Mouse (Mus musculus): ENCODE data around the gene Mxra7.

The Mxra7 gene

GRCm38 (mm10) chr11:116784221-116784620 is 43.6 kb downstream of the Mxra7 start:
- DNase-seq (ENCODE audit: low spot score in 2 of 2) = no peak

GRCm38 (mm10) chr11:116782737-116783145 is 45.1 kb downstream of the Mxra7 start:
- DNase-seq (ENCODE audit: low spot score in 2 of 2) = no peak

DNA sequence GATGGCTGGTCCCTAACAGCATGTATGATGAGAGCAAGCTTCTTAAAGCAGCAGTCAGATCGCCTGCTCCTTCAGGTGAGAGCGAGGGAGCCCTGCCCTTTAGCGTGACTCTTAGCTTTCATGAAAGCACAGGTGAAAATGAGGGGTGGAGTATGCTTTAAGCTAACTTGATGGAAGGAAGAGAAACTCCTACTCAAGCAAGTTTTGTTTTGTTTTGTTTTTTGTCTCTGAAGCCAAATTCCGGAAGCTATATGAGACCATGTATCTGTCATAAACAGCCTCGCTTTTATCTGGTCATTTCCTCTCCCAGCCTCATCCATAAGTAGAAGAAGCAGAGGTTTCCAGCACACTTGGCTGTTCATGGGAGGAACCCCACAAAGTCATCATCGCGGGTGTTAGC is 52.4 kb downstream of the Mxra7 start, which contains the start of gene St6galnac1:
TSS of gene St6galnac1 (minus strand) at position 101 of the 400 bp plus-strand sequence.
- DNase-seq (ENCODE audit: low spot score in 2 of 2) = no peak

GRCm38 (mm10) chr11:116773205-116773604 is 54.6 kb downstream of the Mxra7 start:
- no peak for DNase-seq (ENCODE audit: low spot score in 2 of 2)

GRCm38 (mm10) chr11:116769873-116770272 is 58.0 kb downstream of the Mxra7 start:
- DNase-seq (ENCODE audit: low spot score in 2 of 2) = no peak

- no peak for DNase-seq (ENCODE audit: low spot score in 2 of 2)
Measured at GRCm38 (mm10) chr11:116764946-116765345, 62.9 kb downstream of the Mxra7 start.

DNA sequence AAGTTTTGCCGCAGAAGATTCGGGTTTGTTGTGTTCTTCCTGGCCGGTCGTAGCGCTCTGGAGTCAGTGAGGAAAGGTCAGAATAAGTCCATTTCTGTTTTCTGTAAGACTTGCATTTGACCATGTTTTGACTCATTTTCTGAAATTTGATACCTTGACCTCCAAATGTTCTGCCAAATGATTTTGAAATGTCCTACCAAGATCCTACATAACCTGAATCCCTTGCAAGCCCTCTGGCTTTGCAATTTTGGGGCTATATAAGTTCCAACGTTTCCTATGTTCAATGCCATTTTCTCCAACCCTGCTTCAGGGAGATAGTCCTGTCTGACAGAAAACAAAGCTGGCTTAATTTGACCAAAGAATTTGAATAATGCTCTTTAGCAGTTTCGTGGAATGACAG is 63.5 kb downstream of the Mxra7 start:
- no peak for DNase-seq (ENCODE audit: low spot score in 2 of 2)

DNA sequence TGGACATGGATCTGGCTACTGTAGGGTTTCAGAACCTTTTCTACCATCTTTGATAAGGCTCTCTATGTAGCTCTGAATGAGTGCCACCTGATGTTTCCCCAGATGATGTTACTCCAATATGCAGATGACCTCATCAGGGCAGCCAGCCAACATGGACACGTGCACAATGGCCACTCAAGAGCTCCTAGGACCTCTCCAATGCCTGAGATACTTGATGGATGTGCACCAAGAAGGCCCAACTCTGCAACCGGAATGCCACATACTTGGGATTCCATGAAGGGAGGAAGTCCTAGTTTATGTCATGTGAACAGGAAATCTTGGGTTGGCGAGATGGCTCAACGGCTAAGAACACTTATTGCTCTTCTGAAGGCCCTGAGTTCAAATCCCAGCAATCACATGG is 72.7 kb downstream of the Mxra7 start:
- no peak for DNase-seq (ENCODE audit: low spot score in 2 of 2)

DNA sequence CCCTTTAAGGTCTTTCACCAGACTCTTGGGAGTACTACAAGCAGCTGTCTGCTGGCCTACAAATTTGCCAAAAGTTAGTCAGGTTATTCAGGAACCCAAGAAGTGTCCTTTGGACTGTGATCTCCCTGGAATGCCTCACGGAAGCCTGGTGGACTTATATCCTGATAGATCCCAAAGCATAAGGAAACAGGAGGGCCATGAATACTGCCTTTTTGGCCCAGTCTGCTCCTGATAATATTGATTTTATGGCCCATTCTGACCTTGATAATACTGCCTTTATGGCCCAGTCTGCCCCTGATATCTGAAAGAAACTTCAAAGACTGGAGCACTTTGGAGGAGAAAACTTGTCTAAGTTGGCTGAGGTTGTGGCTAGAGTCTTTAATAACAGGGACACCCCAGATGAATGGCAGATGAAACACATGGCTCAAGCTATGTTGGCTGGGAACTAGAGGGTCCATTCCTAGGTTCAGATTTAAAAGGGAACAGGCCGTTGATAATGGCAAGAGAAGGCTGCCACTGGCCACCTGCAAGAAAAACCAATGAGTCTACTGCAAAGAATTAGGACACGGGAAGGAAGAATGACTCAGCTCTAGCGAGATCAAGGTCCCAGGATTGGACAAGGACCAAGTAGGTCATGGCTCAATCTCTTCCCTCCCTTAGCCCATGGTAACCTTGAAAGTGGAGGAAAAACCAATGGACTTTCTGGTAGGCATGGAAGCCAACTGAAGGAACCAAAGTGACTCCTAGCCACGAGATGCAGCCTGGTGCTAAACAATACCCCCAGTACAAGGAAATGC is 74.0 kb downstream of the Mxra7 start:
- DNase-seq (ENCODE audit: low spot score in 2 of 2) = no peak
